Mouse (Mus musculus) bone marrow macrophage, adult 2 months (primary cell): ENCODE results near the gene Fbxl3.

Experiments
- CTCF ChIP-seq: IDR thresholded peaks from 2 replicates; pipeline ENCODE4 v1.5.1; 2012; ENCODE audit warnings: low read depth, mild to moderate bottlenecking, low read length, moderate library complexity
- POLR2A ChIP-seq: IDR thresholded peaks from 2 replicates; pipeline ENCODE4 v1.6.1; 2012; ENCODE audit warnings: mild to moderate bottlenecking, low read depth, low read length, borderline replicate concordance

- no peak for TF ChIP-seq CTCF
- no peak for TF ChIP-seq POLR2A
Measured at GRCm38 (mm10) chr14:103102731-103103335, 3.5 kb upstream of the Fbxl3 start.
